Mouse (Mus musculus) spleen, adult 2 months (tissue): ENCODE results near the gene Rnase12.

Experiments used
- CTCF ChIP-seq: fragments of 200-500 bp; IDR thresholded peaks from 2 replicates; pipeline ENCODE4 v1.5.1; 2011; ENCODE audit warnings: mild to moderate bottlenecking, inconsistent platforms; ENCODE audit not compliant: insufficient read depth, insufficient read length, insufficient replicate concordance; ENCODE audit errors: extremely low read depth
- POLR2A ChIP-seq: fragments of 200-500 bp; IDR thresholded peaks from 2 replicates; pipeline ENCODE4 v1.6.1; 2011; ENCODE audit warnings: low read depth, low read length, inconsistent platforms

DNA sequence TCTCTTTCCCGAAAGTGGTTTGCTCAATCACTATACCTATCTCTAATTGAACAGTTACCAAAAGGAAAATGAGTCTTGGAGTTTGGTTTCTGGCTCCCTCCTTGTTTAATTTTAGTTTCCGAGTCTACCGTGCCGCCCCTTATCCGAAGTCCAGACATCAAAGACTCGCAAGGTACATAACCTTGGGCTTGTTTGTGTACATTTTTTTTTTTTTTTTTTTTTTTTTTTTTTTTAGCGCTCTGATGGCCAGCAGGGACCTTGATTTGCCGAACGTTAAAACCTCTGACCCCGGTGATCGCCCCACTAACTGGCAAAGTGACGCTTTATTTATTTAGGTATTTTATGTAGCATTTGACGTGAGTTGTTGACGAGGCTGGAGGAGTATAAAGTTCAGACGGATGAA is 32.2 kb upstream of the Rnase12 start:
- TF ChIP-seq CTCF = no peak
- TF ChIP-seq POLR2A = no peak
